Mouse (Mus musculus): ENCODE results near the gene Gm20481. TPM values are rescaled to one million over a fixed set of nuclear protein-coding genes. Genes with fewer than 3 reads are reported as not detected.
"Not testable (repeated sequence)": the region's sequence is repeated elsewhere in the genome, so short reads cannot be mapped to it uniquely, and the experiment has no call there.

The Gm20481 gene
- polyA plus RNA-seq, 1 experiment, result not detected

DNA sequence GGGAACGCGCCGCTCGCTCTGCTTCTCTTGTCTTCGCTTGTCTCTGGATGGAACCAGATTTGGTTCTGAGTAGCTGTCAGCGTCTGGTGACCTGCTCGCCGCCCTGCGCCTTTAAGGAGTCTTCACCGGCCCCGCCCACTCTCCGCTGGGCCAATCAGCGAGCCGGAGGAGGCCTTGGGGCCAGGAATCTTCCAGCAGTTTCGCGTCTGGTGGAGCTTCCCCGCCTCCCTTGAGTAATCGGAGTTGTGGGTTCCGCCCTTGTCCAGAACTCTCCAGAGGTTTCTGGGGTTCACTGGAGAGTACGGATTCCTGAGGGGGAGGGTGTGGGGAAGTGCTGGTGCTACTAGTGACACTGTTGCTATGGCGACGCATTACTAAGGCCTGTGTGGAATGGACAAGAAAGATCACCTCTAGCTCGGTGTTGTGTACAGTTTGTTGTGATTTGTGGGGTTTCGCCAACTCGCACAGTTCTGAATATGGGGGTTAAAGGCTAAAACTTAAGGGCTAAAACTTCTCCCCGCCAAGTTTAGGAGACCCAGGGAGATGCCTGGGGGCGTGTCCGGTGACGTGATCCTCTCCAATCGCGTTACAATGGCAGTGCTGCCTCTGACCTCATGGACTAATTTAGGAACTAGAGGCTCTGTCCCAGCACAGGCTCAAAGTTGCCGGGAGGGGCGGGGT is 2.5 kb downstream of the Gm20481 start, which contains the start of the genes Hspa1a and Hspa1l:
Gene Hspa1a (minus strand): TSS at position 88 of the 681 bp plus-strand sequence.
Gene Hspa1l (plus strand): TSS at position 635 of the 681 bp plus-strand sequence.
- not testable (repeated sequence) for H3K9ac ChIP-seq (ENCODE audit: low read depth, poor library complexity, severe bottlenecking); H3K27ac ChIP-seq (ENCODE audit: insufficient read depth, low read length); H3K4me1 ChIP-seq (ENCODE audit: control insufficient read depth, insufficient read depth, low read length); H3K36me3 ChIP-seq (ENCODE audit: control insufficient read depth, insufficient read depth, low read length, poor library complexity, severe bottlenecking); H3K27me3 ChIP-seq (ENCODE audit: control insufficient read depth, insufficient read depth, low read length, poor library complexity, severe bottlenecking); H3K9me3 ChIP-seq (replicated peaks; ENCODE audit: control insufficient read depth, insufficient read depth, low read length, poor library complexity, severe bottlenecking)
- H3K4me3 ChIP-seq (ENCODE audit: low read depth, low read length), result peak within 1 kb of the TSS; percentile 58

DNA sequence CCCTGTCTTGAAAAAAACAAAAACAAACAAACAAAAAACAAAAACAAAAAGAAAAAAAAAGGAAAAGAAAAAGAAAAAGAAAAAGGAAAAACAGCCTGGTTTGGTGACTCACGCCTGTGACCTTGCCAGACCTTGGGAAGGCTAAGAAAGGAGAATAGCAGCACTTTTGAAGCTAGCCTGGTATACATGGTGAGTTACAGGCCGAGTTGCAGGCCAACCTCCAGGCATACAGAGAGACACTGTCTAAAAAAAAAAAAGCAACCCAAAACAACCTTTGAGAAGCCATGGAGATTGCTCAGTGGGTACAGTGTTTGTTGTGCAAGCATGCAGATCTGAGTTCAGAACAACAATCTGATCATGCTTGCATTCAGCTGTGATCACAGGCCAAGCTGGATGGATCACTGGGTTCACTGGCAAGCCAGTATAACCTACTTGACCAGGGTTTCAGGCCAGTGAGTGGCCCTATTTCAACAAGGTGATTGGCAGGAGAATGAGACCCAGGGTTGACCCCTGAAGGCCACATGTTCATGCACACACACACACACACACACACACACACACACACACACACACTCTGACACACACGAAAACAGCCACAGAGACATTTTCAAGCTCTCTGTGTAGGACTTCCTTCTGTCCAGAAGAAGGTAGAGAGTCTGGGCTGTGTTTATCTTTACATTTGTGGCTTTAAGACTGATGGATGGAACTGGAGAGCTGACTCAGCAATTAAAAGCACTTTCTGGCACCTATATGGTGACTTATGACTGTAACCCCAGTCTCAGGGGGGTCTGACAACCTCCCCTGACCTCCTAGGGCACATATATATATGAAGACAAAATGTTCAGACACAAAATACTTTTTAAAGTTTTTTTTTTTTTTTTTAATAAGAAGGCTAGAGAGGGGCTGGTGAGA is 6.1 kb downstream of the Gm20481 start:
- Histone ChIP-seq H3K36me3 (ENCODE audit: control insufficient read depth, insufficient read depth, low read length, poor library complexity, severe bottlenecking) (no peaks in the 10 kb centered on the region), H3K4me1 (ENCODE audit: control insufficient read depth, insufficient read depth, low read length) (no peaks in the 10 kb centered on the region), H3K9me3 (replicated peaks; ENCODE audit: control insufficient read depth, insufficient read depth, low read length, poor library complexity, severe bottlenecking) (no peaks in the 10 kb centered on the region), H3K27me3 (ENCODE audit: control insufficient read depth, insufficient read depth, low read length, poor library complexity, severe bottlenecking) (no peaks in the 10 kb centered on the region), H3K4me3 (ENCODE audit: low read depth, low read length) (no peak overlapping the region), H3K9ac (ENCODE audit: low read depth, poor library complexity, severe bottlenecking) (no peak overlapping the region), H3K27ac (ENCODE audit: insufficient read depth, low read length) (no peak overlapping the region)
- TF ChIP-seq EP300 (IDR thresholded peaks at IDR 0.05; ENCODE audit: insufficient read depth, low read depth, low read length) (no peak), CTCF (IDR thresholded peaks at IDR 0.05; ENCODE audit: low read depth, low read length) (no peak), POLR2A (IDR thresholded peaks at IDR 0.05; ENCODE audit: insufficient read depth, low read length) (no peak)

DNA sequence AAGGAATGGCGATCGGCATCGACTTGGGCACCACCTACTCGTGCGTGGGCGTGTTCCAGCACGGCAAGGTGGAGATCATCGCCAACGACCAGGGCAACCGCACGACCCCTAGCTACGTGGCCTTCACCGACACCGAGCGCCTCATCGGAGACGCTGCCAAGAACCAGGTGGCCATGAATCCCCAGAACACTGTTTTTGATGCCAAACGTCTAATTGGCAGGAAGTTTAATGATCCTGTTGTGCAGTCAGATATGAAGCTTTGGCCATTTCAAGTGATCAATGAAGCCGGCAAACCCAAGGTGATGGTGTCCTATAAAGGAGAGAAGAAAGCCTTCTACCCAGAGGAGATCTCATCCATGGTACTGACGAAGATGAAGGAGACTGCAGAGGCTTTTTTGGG is 7.3 kb downstream of the Gm20481 start:
- Histone ChIP-seq H3K27me3 (ENCODE audit: control insufficient read depth, insufficient read depth, low read length, poor library complexity, severe bottlenecking) (no peaks in the 10 kb centered on the region), H3K4me3 (ENCODE audit: low read depth, low read length) (no peak overlapping the region), H3K9me3 (replicated peaks; ENCODE audit: control insufficient read depth, insufficient read depth, low read length, poor library complexity, severe bottlenecking) (no peaks in the 10 kb centered on the region), H3K27ac (ENCODE audit: insufficient read depth, low read length) (no peak overlapping the region), H3K9ac (ENCODE audit: low read depth, poor library complexity, severe bottlenecking) (no peak overlapping the region), H3K4me1 (ENCODE audit: control insufficient read depth, insufficient read depth, low read length) (no peaks in the 10 kb centered on the region), H3K36me3 (ENCODE audit: control insufficient read depth, insufficient read depth, low read length, poor library complexity, severe bottlenecking) (no peaks in the 10 kb centered on the region)
- TF ChIP-seq CTCF (IDR thresholded peaks at IDR 0.05; ENCODE audit: low read depth, low read length), result no peak

DNA sequence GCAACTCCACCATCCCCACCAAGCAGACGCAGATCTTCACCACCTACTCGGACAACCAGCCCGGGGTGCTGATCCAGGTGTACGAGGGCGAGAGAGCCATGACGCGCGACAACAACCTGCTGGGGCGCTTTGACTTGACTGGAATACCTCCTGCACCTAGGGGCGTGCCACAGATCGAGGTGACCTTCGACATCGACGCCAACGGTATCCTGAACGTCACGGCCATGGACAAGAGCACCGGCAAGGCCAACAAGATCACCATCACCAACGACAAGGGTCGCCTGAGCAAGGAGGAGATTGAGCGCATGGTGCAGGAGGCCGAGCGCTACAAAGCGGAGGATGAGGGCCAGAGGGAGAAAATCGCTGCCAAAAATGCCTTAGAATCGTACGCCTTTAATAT is 8.5 kb downstream of the Gm20481 start:
- no peak for TF ChIP-seq EP300 (IDR thresholded peaks at IDR 0.05; ENCODE audit: insufficient read depth, low read depth, low read length)
- no peak for TF ChIP-seq POLR2A (IDR thresholded peaks at IDR 0.05; ENCODE audit: insufficient read depth, low read length)
- no peak for TF ChIP-seq CTCF (IDR thresholded peaks at IDR 0.05; ENCODE audit: low read depth, low read length)
- Histone ChIP-seq H3K4me1 (ENCODE audit: control insufficient read depth, insufficient read depth, low read length) (no peaks in the 10 kb centered on the region), H3K9ac (ENCODE audit: low read depth, poor library complexity, severe bottlenecking) (no peak overlapping the region), H3K36me3 (ENCODE audit: control insufficient read depth, insufficient read depth, low read length, poor library complexity, severe bottlenecking) (no peaks in the 10 kb centered on the region), H3K27ac (ENCODE audit: insufficient read depth, low read length) (no peak overlapping the region), H3K4me3 (ENCODE audit: low read depth, low read length) (no peak overlapping the region), H3K9me3 (replicated peaks; ENCODE audit: control insufficient read depth, insufficient read depth, low read length, poor library complexity, severe bottlenecking) (no peaks in the 10 kb centered on the region), H3K27me3 (ENCODE audit: control insufficient read depth, insufficient read depth, low read length, poor library complexity, severe bottlenecking) (no peaks in the 10 kb centered on the region)

DNA sequence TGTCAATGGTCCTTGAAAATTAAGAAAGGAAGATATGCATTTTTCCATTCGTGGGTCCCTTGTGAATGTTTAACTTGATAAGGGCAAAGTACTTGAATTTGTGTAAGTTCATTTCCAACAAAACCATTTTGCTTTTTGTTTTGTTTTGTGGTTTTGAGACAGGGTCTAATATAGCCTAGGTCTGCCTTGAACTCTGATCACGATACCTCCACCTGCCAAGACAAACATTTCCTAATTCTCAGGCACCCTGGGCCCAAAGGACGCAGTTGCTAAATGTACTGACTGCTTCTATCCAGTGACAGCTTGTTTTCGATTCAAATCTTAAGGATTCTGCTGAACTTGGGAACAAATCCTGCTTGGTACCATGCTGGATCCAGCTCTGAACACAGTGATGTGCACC is 9.9 kb downstream of the Gm20481 start:
- Histone ChIP-seq H3K27ac (ENCODE audit: insufficient read depth, low read length) (no peak overlapping the region), H3K36me3 (ENCODE audit: control insufficient read depth, insufficient read depth, low read length, poor library complexity, severe bottlenecking) (peaks cover 3% of the 10 kb centered on the region; the same call in 1 of the 2 replicates), H3K4me3 (ENCODE audit: low read depth, low read length) (no peak overlapping the region), H3K4me1 (ENCODE audit: control insufficient read depth, insufficient read depth, low read length) (no peaks in the 10 kb centered on the region), H3K9ac (ENCODE audit: low read depth, poor library complexity, severe bottlenecking) (no peak overlapping the region), H3K27me3 (ENCODE audit: control insufficient read depth, insufficient read depth, low read length, poor library complexity, severe bottlenecking) (no peaks in the 10 kb centered on the region), H3K9me3 (replicated peaks; ENCODE audit: control insufficient read depth, insufficient read depth, low read length, poor library complexity, severe bottlenecking) (no peaks in the 10 kb centered on the region)
- TF ChIP-seq POLR2A (IDR thresholded peaks at IDR 0.05; ENCODE audit: insufficient read depth, low read length), result no peak
- TF ChIP-seq CTCF (IDR thresholded peaks at IDR 0.05; ENCODE audit: low read depth, low read length), result no peak
- TF ChIP-seq EP300 (IDR thresholded peaks at IDR 0.05; ENCODE audit: insufficient read depth, low read depth, low read length), result no peak

DNA sequence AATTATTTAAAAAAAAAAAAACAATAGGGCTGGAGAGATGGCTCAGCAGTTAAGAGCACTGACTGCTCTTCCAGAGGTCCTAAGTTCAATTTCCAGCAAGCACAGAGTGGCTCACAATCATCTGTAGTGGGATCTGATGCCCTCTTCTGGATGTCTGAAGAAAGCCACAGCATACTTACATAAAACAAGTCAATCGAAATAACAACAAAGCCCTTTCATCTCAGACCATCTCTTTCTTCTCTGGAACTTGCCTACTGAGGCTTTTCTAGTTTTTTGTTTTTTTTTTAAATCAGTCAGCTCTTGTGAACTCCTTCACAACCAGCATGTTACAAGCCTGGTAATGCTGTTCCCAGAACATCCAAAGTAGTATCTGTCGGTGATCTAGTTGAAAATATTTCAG is 10.9 kb downstream of the Gm20481 start:
- H3K4me1 ChIP-seq (ENCODE audit: control insufficient read depth, insufficient read depth, low read length), result no peaks in the 10 kb centered on the region
- peak overlapping the region; percentile 48; the same call in 1 of the 2 replicates for H3K27ac ChIP-seq (ENCODE audit: insufficient read depth, low read length)
- TF ChIP-seq EP300 (IDR thresholded peaks at IDR 0.05; ENCODE audit: insufficient read depth, low read depth, low read length) (no peak), POLR2A (IDR thresholded peaks at IDR 0.05; ENCODE audit: insufficient read depth, low read length) (no peak), CTCF (IDR thresholded peaks at IDR 0.05; ENCODE audit: low read depth, low read length) (no peak)
- no peaks in the 10 kb centered on the region for H3K27me3 ChIP-seq (ENCODE audit: control insufficient read depth, insufficient read depth, low read length, poor library complexity, severe bottlenecking)
- H3K9me3 ChIP-seq (replicated peaks; ENCODE audit: control insufficient read depth, insufficient read depth, low read length, poor library complexity, severe bottlenecking), result no peaks in the 10 kb centered on the region
- peak overlapping the region; percentile 95 for H3K9ac ChIP-seq (ENCODE audit: low read depth, poor library complexity, severe bottlenecking)
- H3K36me3 ChIP-seq (ENCODE audit: control insufficient read depth, insufficient read depth, low read length, poor library complexity, severe bottlenecking), result peaks cover 12% of the 10 kb centered on the region
- peak overlapping the region; percentile 63 for H3K4me3 ChIP-seq (ENCODE audit: low read depth, low read length)

Data from ES-Bruce4 (cell line).